Mouse (Mus musculus): ENCODE measurements around the gene Polg.

DNA sequence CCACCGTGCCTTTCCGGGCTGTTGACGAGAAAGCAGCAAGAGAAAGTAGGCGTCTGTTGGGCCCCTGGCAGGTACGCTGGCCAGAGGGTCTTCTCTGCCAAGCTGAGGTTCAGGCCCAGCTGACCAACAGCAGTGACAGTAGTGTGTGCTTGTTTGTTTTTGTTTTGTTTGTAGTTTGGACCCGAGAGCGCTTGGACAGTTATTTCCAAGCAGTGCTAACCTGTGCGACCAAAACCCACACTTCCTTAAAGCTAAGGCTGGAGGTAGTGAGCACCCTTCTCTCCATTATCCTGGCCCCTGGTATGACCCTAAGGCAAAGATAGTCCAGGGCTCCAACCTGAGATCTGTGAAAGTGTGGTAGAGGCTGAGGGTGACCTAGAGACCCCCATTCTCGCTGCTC is 49.7 kb upstream of the Polg start:
- TF ChIP-seq CTCF (IDR thresholded peaks at IDR 0.05; ENCODE audit: low read depth) (no peak), EP300 (IDR thresholded peaks at IDR 0.05; ENCODE audit: low read depth) (no peak)

All from liver, embryonic 14.5 days (tissue).